Mouse (Mus musculus): ENCODE results near the gene Fgd2. TPM values are rescaled to one million over a fixed set of nuclear protein-coding genes. Genes with fewer than 3 reads are reported as not detected.
"Not testable (repeated sequence)": the region's sequence is repeated elsewhere in the genome, so short reads cannot be mapped to it uniquely, and the experiment has no call there.

Gene Fgd2
- polyA plus RNA-seq (2016; fragmentation: Nextera tagmentation; extraction: Ambion mirVana), result 5.6 and 7.1 TPM in 2 replicates

- peaks cover 21% of the 10 kb centered on the region for H3K4me1 ChIP-seq (replicated peaks)
- H3K9ac ChIP-seq (replicated peaks), result no peak within 1 kb of the TSS
- ATAC-seq (ENCODE audit: insufficient number of reproducible peaks, insufficient read depth, low FRiP score, low TSS enrichment, low read depth), result no peak
- H3K27ac ChIP-seq, result no peak within 1 kb of the TSS
- no peak within 1 kb of the TSS for H3K4me2 ChIP-seq
- no peak within 1 kb of the TSS for H3K4me3 ChIP-seq (replicated peaks)
- H3K36me3 ChIP-seq, result no peaks in the 10 kb centered on the region
- 10% methylated on average over 5 of the region's 5 CpGs for WGBS
- H3K9me3 ChIP-seq, result no peaks in the 10 kb centered on the region
- no peaks in the 10 kb centered on the region for H3K27me3 ChIP-seq
Measured at GRCm38 (mm10) chr17:29360761-29361221, at the start of gene Fgd2. Fgd2 (plus strand) TSS chr17:29360914.

- H3K9ac ChIP-seq (replicated peaks), result no peak overlapping the region
- no peak overlapping the region for H3K4me2 ChIP-seq
- H3K27me3 ChIP-seq, result no peaks in the 10 kb centered on the region
- no peak for ATAC-seq (ENCODE audit: insufficient number of reproducible peaks, insufficient read depth, low FRiP score, low TSS enrichment, low read depth)
- no peak overlapping the region for H3K27ac ChIP-seq
- no peaks in the 10 kb centered on the region for H3K36me3 ChIP-seq
- 85% methylated on average over 8 of the region's 8 CpGs for WGBS
- H3K9me3 ChIP-seq, result no peaks in the 10 kb centered on the region
- no peak overlapping the region for H3K4me3 ChIP-seq (replicated peaks)
- H3K4me1 ChIP-seq (replicated peaks), result peaks cover 20% of the 10 kb centered on the region
Measured at GRCm38 (mm10) chr17:29311602-29312001, 49.1 kb upstream of the Fgd2 start.

- 88% methylated on average over 2 of the region's 2 CpGs for WGBS
Measured at GRCm38 (mm10) chr17:29312082-29312481, 48.6 kb upstream of the Fgd2 start.

GRCm38 (mm10) chr17:29313300-29313699 is 47.4 kb upstream of the Fgd2 start:
- H3K36me3 ChIP-seq, result no peaks in the 10 kb centered on the region

More at GRCm38 (mm10) chr17:29312082-29312481, 48.6 kb upstream of the Fgd2 start:
- peaks cover 20% of the 10 kb centered on the region for H3K4me1 ChIP-seq (replicated peaks)
- H3K4me3 ChIP-seq (replicated peaks), result no peak overlapping the region
- no peaks in the 10 kb centered on the region for H3K27me3 ChIP-seq
- H3K36me3 ChIP-seq, result no peaks in the 10 kb centered on the region
- H3K4me2 ChIP-seq, result no peak overlapping the region
- no peak overlapping the region for H3K9ac ChIP-seq (replicated peaks)
- H3K27ac ChIP-seq, result no peak overlapping the region
- ATAC-seq (ENCODE audit: insufficient number of reproducible peaks, insufficient read depth, low FRiP score, low TSS enrichment, low read depth), result no peak
- no peaks in the 10 kb centered on the region for H3K9me3 ChIP-seq

GRCm38 (mm10) chr17:29315672-29316465 is 44.8 kb upstream of the Fgd2 start:
- ATAC-seq (ENCODE audit: insufficient number of reproducible peaks, insufficient read depth, low FRiP score, low TSS enrichment, low read depth), result no peak
- WGBS, result 43% methylated on average over 9 of the region's 9 CpGs
- peak overlapping the region; percentile 64; the same call in 1 of the 2 replicates for H3K27ac ChIP-seq

More at GRCm38 (mm10) chr17:29313300-29313699, 47.4 kb upstream of the Fgd2 start:
- Histone ChIP-seq H3K9me3 (no peaks in the 10 kb centered on the region), H3K27ac (no peak overlapping the region), H3K27me3 (no peaks in the 10 kb centered on the region), H3K4me3 (replicated peaks) (no peak overlapping the region), H3K9ac (replicated peaks) (no peak overlapping the region), H3K4me1 (replicated peaks) (peaks cover 16% of the 10 kb centered on the region), H3K4me2 (no peak overlapping the region)
- ATAC-seq (ENCODE audit: insufficient number of reproducible peaks, insufficient read depth, low FRiP score, low TSS enrichment, low read depth), result no peak

GRCm38 (mm10) chr17:29316891-29317290 is 43.8 kb upstream of the Fgd2 start:
- peak overlapping the region; percentile 64; the same call in 1 of the 2 replicates for H3K27ac ChIP-seq
- H3K27me3 ChIP-seq, result peaks cover 29% of the 10 kb centered on the region
- WGBS, result 76% methylated on average over 3 of the region's 3 CpGs
- H3K9me3 ChIP-seq, result no peaks in the 10 kb centered on the region
- H3K4me2 ChIP-seq, result no peak overlapping the region
- H3K36me3 ChIP-seq, result no peaks in the 10 kb centered on the region
- no peak overlapping the region for H3K9ac ChIP-seq (replicated peaks)
- ATAC-seq (ENCODE audit: insufficient number of reproducible peaks, insufficient read depth, low FRiP score, low TSS enrichment, low read depth), result no peak
- H3K4me1 ChIP-seq (replicated peaks), result peaks cover 15% of the 10 kb centered on the region
- H3K4me3 ChIP-seq (replicated peaks), result no peak overlapping the region

More at GRCm38 (mm10) chr17:29315672-29316465, 44.8 kb upstream of the Fgd2 start:
- peaks cover 19% of the 10 kb centered on the region for H3K27me3 ChIP-seq
- H3K36me3 ChIP-seq, result no peaks in the 10 kb centered on the region
- H3K9ac ChIP-seq (replicated peaks), result no peak overlapping the region
- H3K9me3 ChIP-seq, result no peaks in the 10 kb centered on the region
- H3K4me2 ChIP-seq, result no peak overlapping the region
- peaks cover 11% of the 10 kb centered on the region for H3K4me1 ChIP-seq (replicated peaks)
- no peak overlapping the region for H3K4me3 ChIP-seq (replicated peaks)

GRCm38 (mm10) chr17:29317380-29317779 is 43.3 kb upstream of the Fgd2 start, which contains the start of gene Pi16:
Pi16 (plus strand) TSS chr17:29317680.
- H3K9me3 ChIP-seq, result not testable (repeated sequence)

GRCm38 (mm10) chr17:29318731-29319250 is 41.9 kb upstream of the Fgd2 start:
- no peak overlapping the region for H3K27ac ChIP-seq
- H3K9me3 ChIP-seq, result no peaks in the 10 kb centered on the region
- H3K4me1 ChIP-seq (replicated peaks), result peaks cover 25% of the 10 kb centered on the region
- 0 out of 2 replicates have a peak overlapping the region, but pooled peaks have one; percentile 28 for H3K9ac ChIP-seq (replicated peaks)
- no peak overlapping the region for H3K4me3 ChIP-seq (replicated peaks)
- no peak for ATAC-seq (ENCODE audit: insufficient number of reproducible peaks, insufficient read depth, low FRiP score, low TSS enrichment, low read depth)
- peaks cover 44% of the 10 kb centered on the region for H3K27me3 ChIP-seq
- 47% methylated on average over 6 of the region's 6 CpGs for WGBS
- no peaks in the 10 kb centered on the region for H3K36me3 ChIP-seq
- no peak overlapping the region for H3K4me2 ChIP-seq

More at GRCm38 (mm10) chr17:29317380-29317779, 43.3 kb upstream of the Fgd2 start, which contains the start of gene Pi16:
- 84% methylated on average over 3 of the region's 3 CpGs for WGBS
- ATAC-seq (ENCODE audit: insufficient number of reproducible peaks, insufficient read depth, low FRiP score, low TSS enrichment, low read depth); H3K36me3 ChIP-seq; H3K9ac ChIP-seq (replicated peaks); H3K4me3 ChIP-seq (replicated peaks); H3K4me2 ChIP-seq: not testable (repeated sequence)
- Histone ChIP-seq H3K4me1 (replicated peaks) (peaks cover 20% of the 10 kb centered on the region), H3K27ac (peak within 1 kb of the TSS; percentile 64), H3K27me3 (peaks cover 34% of the 10 kb centered on the region)

- Histone ChIP-seq H3K9me3 (no peaks in the 10 kb centered on the region), H3K27ac (no peak overlapping the region), H3K4me3 (replicated peaks) (no peak overlapping the region), H3K9ac (replicated peaks) (no peak overlapping the region), H3K4me2 (no peak overlapping the region), H3K4me1 (replicated peaks) (peaks cover 25% of the 10 kb centered on the region), H3K36me3 (no peaks in the 10 kb centered on the region), H3K27me3 (peaks cover 49% of the 10 kb centered on the region)
- 86% methylated on average over 7 of the region's 7 CpGs for WGBS
- ATAC-seq (ENCODE audit: insufficient number of reproducible peaks, insufficient read depth, low FRiP score, low TSS enrichment, low read depth), result no peak
Measured at GRCm38 (mm10) chr17:29319476-29319875, 41.2 kb upstream of the Fgd2 start.

GRCm38 (mm10) chr17:29319881-29320639 is 40.7 kb upstream of the Fgd2 start:
- 72% methylated on average over 8 of the region's 8 CpGs for WGBS
- H3K4me2 ChIP-seq, result no peak overlapping the region
- H3K4me3 ChIP-seq (replicated peaks), result no peak overlapping the region
- peaks cover 49% of the 10 kb centered on the region for H3K27me3 ChIP-seq
- peaks cover 25% of the 10 kb centered on the region for H3K4me1 ChIP-seq (replicated peaks)
- no peak for ATAC-seq (ENCODE audit: insufficient number of reproducible peaks, insufficient read depth, low FRiP score, low TSS enrichment, low read depth)
- H3K9ac ChIP-seq (replicated peaks), result no peak overlapping the region
- no peaks in the 10 kb centered on the region for H3K36me3 ChIP-seq
- no peaks in the 10 kb centered on the region for H3K9me3 ChIP-seq
- no peak overlapping the region for H3K27ac ChIP-seq
